Mouse (Mus musculus) forebrain, embryonic 16.5 days (tissue): ENCODE results near the gene Tril. TPM values are rescaled to one million over a fixed set of nuclear protein-coding genes. Genes with fewer than 3 reads are reported as not detected.
A peak's percentile ranks its signal among the peaks of the same experiment; 100 is the strongest.

Experiments used
- ATAC-seq: fragments of 200-750 bp; cut with Nextera tagmentation; 2 replicates; pipeline ENCODE4 v1.8.0; 2017; ENCODE audit warnings: mild to moderate bottlenecking, moderate library complexity
- H3K27ac ChIP-seq: fragments of 300-500 bp; sonication (generic); 2 replicates; pipeline ENCODE4 v1.5.1; 2014; ENCODE audit warnings: low read length, control low read depth
- H3K27me3 ChIP-seq: fragments of 300-500 bp; sonication (generic); replicated peaks from 2 replicates; pipeline ENCODE4 v1.6.1; 2014; ENCODE audit warnings: low read length; ENCODE audit not compliant: control insufficient read depth, insufficient read depth
- H3K36me3 ChIP-seq: fragments of 300-500 bp; sonication (generic); 2 replicates; pipeline ENCODE4 v1.6.1; 2014; ENCODE audit not compliant: control insufficient read depth, insufficient read depth
- H3K4me1 ChIP-seq: fragments of 300-500 bp; sonication (generic); replicated peaks from 2 replicates; pipeline ENCODE4 v1.6.1; 2014; ENCODE audit warnings: low read length; ENCODE audit not compliant: control insufficient read depth, insufficient read depth
- H3K4me2 ChIP-seq: fragments of 300-500 bp; sonication (generic); 2 replicates; pipeline ENCODE4 v1.6.1; 2014; ENCODE audit warnings: mild to moderate bottlenecking, low read length, control low read depth
- H3K4me3 ChIP-seq: fragments of 300-500 bp; sonication (generic); replicated peaks from 2 replicates; pipeline ENCODE4 v1.5.1; 2014; ENCODE audit warnings: mild to moderate bottlenecking, low read length, control low read depth
- H3K9ac ChIP-seq: fragments of 300-500 bp; sonication (generic); replicated peaks from 2 replicates; pipeline ENCODE4 v1.6.1; 2014; ENCODE audit warnings: low read depth, low read length, control low read depth
- H3K9me3 ChIP-seq: fragments of 300-500 bp; sonication (generic); 2 replicates; pipeline ENCODE4 v1.6.1; 2016; ENCODE audit warnings: low read length; ENCODE audit not compliant: control insufficient read depth
- WGBS: fragments of 180-500 bp; shearing (Covaris S2); extraction: QIAGEN DNeasy Blood & Tissue Kit; methylation state at CpG from one replicate; pipeline ENCODE4 v1.1.7; 2014; 5-methylcytosine and 5-hydroxymethylcytosine counted together
- polyA plus RNA-seq: library from polyadenylated mRNA; unstranded; fragments of >200 nt; fragmentation: Nextera tagmentation; extraction: Ambion mirVana; gene quantifications from 2 replicates; pipeline ENCODE4 v1.2.1, GENCODE M21; 2015

The Tril gene
- polyA plus RNA-seq, 1 experiment from 2014 or later, result 7.4 TPM

- WGBS, result 69% methylated on average over 4 of the region's 4 CpGs
- Histone ChIP-seq H3K27ac (no peak overlapping the region), H3K9me3 (no peaks in the 10 kb centered on the region), H3K4me3 (no peak overlapping the region), H3K4me1 (peaks cover 7% of the 10 kb centered on the region), H3K27me3 (peaks cover 19% of the 10 kb centered on the region; the same call in 1 of the 2 replicates), H3K4me2 (no peak overlapping the region), H3K36me3 (no peaks in the 10 kb centered on the region), H3K9ac (no peak overlapping the region)
- no peak for ATAC-seq
Measured at GRCm38 (mm10) chr6:53825213-53825612, 4.6 kb upstream of the Tril start.

- H3K9me3 ChIP-seq, result no peaks in the 10 kb centered on the region
- H3K27me3 ChIP-seq, result peaks cover 44% of the 10 kb centered on the region
- peak overlapping the region; percentile 54 for H3K4me3 ChIP-seq
- WGBS, result under 1% methylated on average over 18 of the region's 18 CpGs
- H3K4me2 ChIP-seq, result peak overlapping the region; percentile 93
- ATAC-seq, result no peak
- H3K9ac ChIP-seq, result peak overlapping the region; percentile 53
- peaks cover 33% of the 10 kb centered on the region for H3K4me1 ChIP-seq
- no peaks in the 10 kb centered on the region for H3K36me3 ChIP-seq
- no peak overlapping the region for H3K27ac ChIP-seq
Measured at GRCm38 (mm10) chr6:53821041-53821501, 441 bp upstream of the Tril start.

GRCm38 (mm10) chr6:53819761-53820485, 707 bp downstream of the Tril start:
- H3K9ac ChIP-seq, result peak overlapping the region; percentile 53
- peak overlapping the region; percentile 93 for H3K4me2 ChIP-seq
- H3K4me1 ChIP-seq, result peaks cover 33% of the 10 kb centered on the region
- H3K27ac ChIP-seq, result peak overlapping the region; percentile 3
- ATAC-seq, result peak; percentile 22
- H3K4me3 ChIP-seq, result peak overlapping the region; percentile 54
- peaks cover 44% of the 10 kb centered on the region for H3K27me3 ChIP-seq
- H3K9me3 ChIP-seq, result no peaks in the 10 kb centered on the region
- H3K36me3 ChIP-seq, result no peaks in the 10 kb centered on the region
- WGBS, result under 1% methylated on average over 64 of the region's 64 CpGs

GRCm38 (mm10) chr6:53818732-53819661, 1.6 kb downstream of the Tril start:
- WGBS, result 4% methylated on average over 52 of the region's 52 CpGs
- Histone ChIP-seq H3K27ac (no peak overlapping the region), H3K9ac (peak overlapping the region; percentile 53; the same call in 1 of the 2 replicates), H3K36me3 (no peaks in the 10 kb centered on the region), H3K4me1 (peaks cover 33% of the 10 kb centered on the region), H3K4me3 (peak overlapping the region; percentile 54), H3K9me3 (no peaks in the 10 kb centered on the region), H3K27me3 (peaks cover 44% of the 10 kb centered on the region), H3K4me2 (peak overlapping the region; percentile 93)
- ATAC-seq, result 0 out of 2 replicates have a peak, but pooled peaks have one; percentile 13

- no peak overlapping the region for H3K27ac ChIP-seq
- WGBS, result 1% methylated on average over 42 of the region's 42 CpGs
Measured at GRCm38 (mm10) chr6:53818264-53818731, 2.3 kb downstream of the Tril start.

GRCm38 (mm10) chr6:53817763-53818174, 2.9 kb downstream of the Tril start:
- H3K9me3 ChIP-seq, result no peaks in the 10 kb centered on the region
- peaks cover 33% of the 10 kb centered on the region for H3K4me1 ChIP-seq
- no peak overlapping the region for H3K27ac ChIP-seq
- H3K9ac ChIP-seq, result peak overlapping the region; percentile 6
- no peaks in the 10 kb centered on the region for H3K36me3 ChIP-seq
- peaks cover 40% of the 10 kb centered on the region for H3K27me3 ChIP-seq
- 17% methylated on average over 33 of the region's 33 CpGs for WGBS
- H3K4me3 ChIP-seq, result peak overlapping the region; percentile 54
- ATAC-seq, result no peak
- H3K4me2 ChIP-seq, result peak overlapping the region; percentile 93

More at GRCm38 (mm10) chr6:53818264-53818731, 2.3 kb downstream of the Tril start:
- Histone ChIP-seq H3K4me2 (peak overlapping the region; percentile 93), H3K4me1 (peaks cover 33% of the 10 kb centered on the region), H3K9me3 (no peaks in the 10 kb centered on the region), H3K27me3 (peaks cover 43% of the 10 kb centered on the region), H3K4me3 (peak overlapping the region; percentile 54), H3K9ac (peak overlapping the region; percentile 6), H3K36me3 (no peaks in the 10 kb centered on the region)
- peak; percentile 61 for ATAC-seq

GRCm38 (mm10) chr6:53816661-53817060, 4.0 kb downstream of the Tril start:
- no peak overlapping the region for H3K27ac ChIP-seq
- H3K27me3 ChIP-seq, result peaks cover 30% of the 10 kb centered on the region
- H3K9me3 ChIP-seq, result no peaks in the 10 kb centered on the region
- no peak for ATAC-seq
- 86% methylated on average over 8 of the region's 8 CpGs for WGBS
- peaks cover 33% of the 10 kb centered on the region for H3K4me1 ChIP-seq
- H3K9ac ChIP-seq, result no peak overlapping the region
- H3K4me3 ChIP-seq, result no peak overlapping the region
- H3K4me2 ChIP-seq, result no peak overlapping the region
- no peaks in the 10 kb centered on the region for H3K36me3 ChIP-seq

GRCm38 (mm10) chr6:53815691-53816090, 4.9 kb downstream of the Tril start:
- Histone ChIP-seq H3K9me3 (no peaks in the 10 kb centered on the region), H3K9ac (no peak overlapping the region), H3K27ac (no peak overlapping the region), H3K4me1 (peaks cover 27% of the 10 kb centered on the region), H3K4me3 (no peak overlapping the region), H3K27me3 (peaks cover 26% of the 10 kb centered on the region), H3K36me3 (no peaks in the 10 kb centered on the region), H3K4me2 (no peak overlapping the region)
- no peak for ATAC-seq
- 76% methylated on average over 7 of the region's 7 CpGs for WGBS

- H3K4me3 ChIP-seq, result no peak overlapping the region
- H3K9me3 ChIP-seq, result no peaks in the 10 kb centered on the region
- H3K27ac ChIP-seq, result no peak overlapping the region
- H3K4me1 ChIP-seq, result peaks cover 16% of the 10 kb centered on the region
- no peak overlapping the region for H3K4me2 ChIP-seq
- H3K36me3 ChIP-seq, result no peaks in the 10 kb centered on the region
- H3K27me3 ChIP-seq, result peaks cover 17% of the 10 kb centered on the region
- H3K9ac ChIP-seq, result no peak overlapping the region
- ATAC-seq, result no peak
Measured at GRCm38 (mm10) chr6:53814214-53814613, 6.4 kb downstream of the Tril start.
